Mouse (Mus musculus) gastrocnemius, adult 2 months (tissue): ENCODE measurements at regions not wholly inside any gene's neighbourhood (a gene's known extent, or its start where the extent isn't known, plus 50 kb on each side); places are given as distances from the start of the nearest gene placed in this dataset.

Experiments
- DNase-seq: peaks from one replicate; pipeline ENCODE4 v3.0.0; 2022
- H3K27ac ChIP-seq: fragments of 200-600 bp; 2 replicates; pipeline ENCODE4 v1.8.1; 2022; ENCODE audit warnings: mild to moderate bottlenecking
- H3K4me3 ChIP-seq: fragments of 200-600 bp; 2 replicates; pipeline ENCODE4 v1.8.1; 2022; ENCODE audit warnings: mild to moderate bottlenecking, moderate library complexity
- CTCF ChIP-seq: fragments of 200-600 bp; IDR thresholded peaks from 2 replicates; pipeline ENCODE4 v1.8.1; 2022; ENCODE audit warnings: antibody characterized with exemption, mild to moderate bottlenecking, moderate library complexity
- intact Hi-C: fragments of 180-260 bp; cut with DNase I; formaldehyde crosslinking; loops from one replicate; pipeline ENCODE4 v1.15.1; 2025

DNA sequence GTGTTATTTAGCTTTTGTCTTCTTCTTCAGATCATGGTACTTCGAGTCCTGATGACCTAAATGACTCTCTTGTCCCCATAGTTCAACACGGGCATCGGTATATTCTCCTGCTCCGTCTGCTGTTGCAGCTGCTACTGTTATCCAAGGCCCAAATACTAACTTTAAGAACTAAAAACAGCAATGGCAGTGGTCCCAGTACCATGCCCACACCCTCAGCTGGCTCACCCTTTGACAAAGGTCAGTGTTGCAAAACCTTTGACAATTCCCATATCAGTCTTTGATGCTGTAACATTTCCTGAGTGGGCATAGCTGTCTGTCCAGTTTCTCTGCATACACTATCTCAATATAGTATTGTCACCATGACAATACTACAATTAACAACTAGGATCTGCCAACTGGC is 96.8 kb upstream of the Cpeb2 start:
- no peak for TF ChIP-seq CTCF
- no peak overlapping the region for H3K4me3 ChIP-seq
- intact Hi-C loops: no loop called here
- DNase-seq: no peak
- no peak overlapping the region for H3K27ac ChIP-seq

GRCm38 (mm10) chr5:43137777-43138176 is 95.2 kb upstream of the Cpeb2 start:
- H3K4me3 ChIP-seq: no peak overlapping the region
- no peak for DNase-seq
- no peak overlapping the region for H3K27ac ChIP-seq
- intact Hi-C loops: no loop called here
- no peak for TF ChIP-seq CTCF

GRCm38 (mm10) chr5:43138931-43139486 is 94.0 kb upstream of the Cpeb2 start:
- no peak for DNase-seq
- no peak for TF ChIP-seq CTCF
- intact Hi-C loops: no loop called here
- H3K27ac ChIP-seq: no peak overlapping the region
- H3K4me3 ChIP-seq: no peak overlapping the region

GRCm38 (mm10) chr5:43139813-43140212 is 93.2 kb upstream of the Cpeb2 start:
- intact Hi-C loops: no loop called here
- DNase-seq: no peak
- Histone ChIP-seq H3K27ac (no peak overlapping the region), H3K4me3 (no peak overlapping the region)
- no peak for TF ChIP-seq CTCF

- no peak overlapping the region for H3K4me3 ChIP-seq
Measured at GRCm38 (mm10) chr5:43145939-43146338, 87.0 kb upstream of the Cpeb2 start.

GRCm38 (mm10) chr5:43146928-43147327 is 86.0 kb upstream of the Cpeb2 start:
- no peak for TF ChIP-seq CTCF
- intact Hi-C loops: no loop called here
- DNase-seq: no peak

More at GRCm38 (mm10) chr5:43145939-43146338, 87.0 kb upstream of the Cpeb2 start:
- DNase-seq: no peak
- TF ChIP-seq CTCF: no peak
- no peak overlapping the region for H3K27ac ChIP-seq
- intact Hi-C loops: no loop called here

GRCm38 (mm10) chr5:43148486-43148885 is 84.5 kb upstream of the Cpeb2 start:
- intact Hi-C loops: no loop called here
- TF ChIP-seq CTCF: no peak
- DNase-seq: no peak
- Histone ChIP-seq H3K27ac (no peak overlapping the region), H3K4me3 (no peak overlapping the region)

More at GRCm38 (mm10) chr5:43146928-43147327, 86.0 kb upstream of the Cpeb2 start:
- Histone ChIP-seq H3K4me3 (no peak overlapping the region), H3K27ac (no peak overlapping the region)

DNA sequence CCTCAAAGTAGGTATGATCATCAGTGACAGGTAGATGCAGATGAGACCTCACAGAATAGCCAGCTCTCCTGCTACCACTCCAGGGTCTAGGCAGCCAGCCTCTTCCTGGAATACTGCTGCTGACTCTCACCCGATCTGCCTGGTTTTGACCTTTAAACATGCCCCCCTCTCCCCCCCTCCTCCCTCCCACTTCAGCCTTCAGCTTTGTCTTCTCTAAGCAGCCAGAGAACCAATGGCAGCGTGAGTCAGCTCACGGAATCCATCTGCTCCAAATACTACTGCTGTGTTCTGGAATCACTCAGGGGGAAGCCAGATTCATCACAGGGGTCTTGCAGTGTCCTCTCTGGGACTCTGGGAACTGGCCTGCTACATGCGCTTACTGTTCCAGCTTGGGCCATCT is 83.4 kb upstream of the Cpeb2 start:
- intact Hi-C loops: no loop called here
- Histone ChIP-seq H3K4me3 (no peak overlapping the region), H3K27ac (no peak overlapping the region)
- no peak for DNase-seq
- TF ChIP-seq CTCF: no peak

GRCm38 (mm10) chr5:43151099-43151774 is 81.7 kb upstream of the Cpeb2 start:
- Histone ChIP-seq H3K4me3 (no peak overlapping the region), H3K27ac (no peak overlapping the region)
- intact Hi-C loops: no loop called here
- TF ChIP-seq CTCF: no peak
- DNase-seq: no peak

DNA sequence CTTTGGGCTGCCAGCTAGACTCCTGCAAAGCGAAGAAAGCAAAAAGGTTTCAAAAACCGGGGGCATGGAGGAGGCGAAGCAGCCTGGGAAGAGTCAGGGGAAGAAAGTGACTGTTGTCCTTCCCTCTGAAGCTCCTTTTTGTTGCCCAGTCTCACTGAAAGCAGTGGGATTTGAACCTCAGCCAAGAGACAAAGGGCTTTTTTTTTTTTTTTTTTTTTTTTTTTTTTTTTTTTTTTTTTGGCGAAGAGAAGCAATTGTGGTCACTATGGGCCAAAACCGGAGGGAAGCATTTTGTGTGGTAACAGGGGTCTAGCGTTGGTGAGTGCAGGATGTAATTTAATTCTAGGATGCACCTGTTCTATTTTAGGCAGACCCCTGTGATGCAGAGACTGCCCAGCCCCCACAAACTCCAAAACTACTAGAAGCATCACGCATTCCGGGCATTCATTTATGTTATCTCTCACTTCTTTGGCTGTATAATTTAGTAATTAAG is 80.8 kb upstream of the Cpeb2 start:
- intact Hi-C loops: no loop called here
- TF ChIP-seq CTCF: no peak

DNA sequence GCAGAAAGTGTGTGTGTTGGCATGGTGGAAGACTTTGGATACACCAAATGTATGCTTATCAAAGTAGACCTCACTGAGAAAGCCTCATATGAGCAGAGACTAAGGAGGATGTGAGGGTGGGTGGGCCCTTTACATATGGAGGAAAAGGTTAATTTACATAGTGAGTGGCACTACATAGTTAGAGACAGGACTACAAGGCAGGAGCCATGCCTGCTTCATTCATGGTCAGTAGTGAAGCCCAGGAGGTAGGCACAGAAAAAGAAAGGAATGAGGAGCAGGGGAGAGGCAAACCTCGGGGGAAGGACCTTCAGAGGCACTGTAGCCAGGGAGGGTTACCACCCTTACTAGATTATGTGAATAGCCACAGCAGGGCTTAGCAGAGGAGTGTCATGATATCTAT is 80.1 kb upstream of the Cpeb2 start:
- H3K4me3 ChIP-seq: no peak overlapping the region
- intact Hi-C loops: no loop called here
- no peak for DNase-seq
- H3K27ac ChIP-seq: no peak overlapping the region
- TF ChIP-seq CTCF: no peak

More for the DNA sequence above, 80.8 kb upstream of the Cpeb2 start:
- no peak for DNase-seq
- H3K4me3 ChIP-seq: no peak overlapping the region
- H3K27ac ChIP-seq: no peak overlapping the region

DNA sequence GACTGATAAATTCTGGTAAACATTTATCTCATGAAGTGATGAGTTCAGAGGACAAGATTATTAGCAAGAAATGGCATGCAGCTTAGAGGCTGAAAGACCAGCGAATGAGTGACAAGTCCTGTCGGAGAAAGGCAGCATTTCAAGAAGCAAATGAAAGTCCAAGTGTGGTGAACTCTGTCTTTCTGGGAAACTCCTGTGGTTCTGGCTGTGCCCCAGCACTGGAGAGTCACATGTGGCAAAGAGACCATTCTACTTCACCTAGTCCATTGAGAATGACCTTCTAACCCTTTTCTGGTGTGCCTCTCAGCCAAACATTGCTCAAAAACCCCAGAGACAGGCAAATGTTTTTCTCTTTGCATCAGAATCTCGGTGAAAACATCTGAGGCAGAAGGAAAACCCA is 76.2 kb upstream of the Cpeb2 start:
- no peak for DNase-seq
- Histone ChIP-seq H3K4me3 (no peak overlapping the region), H3K27ac (no peak overlapping the region)
- intact Hi-C loops: no loop called here
- no peak for TF ChIP-seq CTCF

GRCm38 (mm10) chr5:43160140-43160539 is 72.8 kb upstream of the Cpeb2 start:
- Histone ChIP-seq H3K4me3 (no peak overlapping the region), H3K27ac (no peak overlapping the region)
- no peak for DNase-seq
- TF ChIP-seq CTCF: no peak
- intact Hi-C loops: no loop called here

- H3K4me3 ChIP-seq: no peak overlapping the region
- no peak for DNase-seq
- no peak overlapping the region for H3K27ac ChIP-seq
- intact Hi-C loops: no loop called here
- no peak for TF ChIP-seq CTCF
Measured at GRCm38 (mm10) chr5:43181475-43181874, 51.5 kb upstream of the Cpeb2 start.
